Mouse (Mus musculus) stomach, postnatal 0 days (tissue): ENCODE measurements at regions not wholly inside any gene's neighbourhood (a gene's known extent, or its start where the extent isn't known, plus 50 kb on each side); places are given as distances from the start of the nearest gene placed in this dataset.

Experiments
- ATAC-seq: fragments of 200-750 bp; cut with Nextera tagmentation; 2 replicates; pipeline ENCODE4 v1.8.0; 2017; ENCODE audit not compliant: low FRiP score, low TSS enrichment
- DNase-seq: peaks from one replicate; pipeline ENCODE4 v3.0.0-alpha.2; 2016; ENCODE audit warnings: low spot score
- H3K27ac ChIP-seq: fragments of 300-500 bp; sonication (generic); replicated peaks from 2 replicates; pipeline ENCODE4 v1.5.1; 2014; ENCODE audit warnings: mild to moderate bottlenecking, control low read depth
- H3K27me3 ChIP-seq: fragments of 300-500 bp; sonication (generic); 2 replicates; pipeline ENCODE4 v1.6.1; 2014; ENCODE audit warnings: low read length; ENCODE audit not compliant: control insufficient read depth, insufficient read depth
- H3K36me3 ChIP-seq: fragments of 300-500 bp; sonication (generic); 2 replicates; pipeline ENCODE4 v1.6.1; 2014; ENCODE audit warnings: low read length, mixed read lengths; ENCODE audit not compliant: control insufficient read depth, insufficient read depth
- H3K4me1 ChIP-seq: fragments of 300-500 bp; sonication (generic); replicated peaks from 2 replicates; pipeline ENCODE4 v1.6.1; 2014; ENCODE audit warnings: antibody characterized with exemption; ENCODE audit not compliant: control insufficient read depth, insufficient read depth
- H3K4me2 ChIP-seq: fragments of 300-500 bp; sonication (generic); replicated peaks from 2 replicates; pipeline ENCODE4 v1.6.1; 2014; ENCODE audit warnings: low read depth, mild to moderate bottlenecking, control low read depth, moderate library complexity
- H3K4me3 ChIP-seq: fragments of 300-500 bp; sonication (generic); 2 replicates; pipeline ENCODE4 v1.5.1; 2014; ENCODE audit warnings: low read depth, low read length, control low read depth
- H3K9ac ChIP-seq: fragments of 300-500 bp; sonication (generic); 2 replicates; pipeline ENCODE4 v1.6.1; 2014; ENCODE audit warnings: mild to moderate bottlenecking, low read length, control low read depth, mixed read lengths
- H3K9me3 ChIP-seq: fragments of 300-500 bp; sonication (generic); 2 replicates; pipeline ENCODE4 v1.6.1; 2016; ENCODE audit warnings: low read length; ENCODE audit not compliant: control insufficient read depth
- CTCF ChIP-seq: IDR thresholded peaks from 2 replicates; pipeline ENCODE4 v1.5.1; 2016; ENCODE audit warnings: antibody characterized with exemption, low read depth, mild to moderate bottlenecking, moderate library complexity
- EP300 ChIP-seq: optimal IDR thresholded peaks from 2 replicates; pipeline ENCODE3; 2016; ENCODE audit warnings: antibody characterized with exemption
- WGBS: fragments of 180-500 bp; shearing (Covaris S2); extraction: QIAGEN DNeasy Blood & Tissue Kit; methylation state at CpG from one replicate; pipeline ENCODE4 v1.1.7; 2014; 5-methylcytosine and 5-hydroxymethylcytosine counted together

- WGBS, result 75% methylated on average over 1 of the region's 1 CpGs
- no peak for TF ChIP-seq EP300
- no peak for TF ChIP-seq CTCF
Measured at GRCm38 (mm10) chr16:84100444-84100843, 414.5 kb upstream of the A730009L09Rik start.

DNA sequence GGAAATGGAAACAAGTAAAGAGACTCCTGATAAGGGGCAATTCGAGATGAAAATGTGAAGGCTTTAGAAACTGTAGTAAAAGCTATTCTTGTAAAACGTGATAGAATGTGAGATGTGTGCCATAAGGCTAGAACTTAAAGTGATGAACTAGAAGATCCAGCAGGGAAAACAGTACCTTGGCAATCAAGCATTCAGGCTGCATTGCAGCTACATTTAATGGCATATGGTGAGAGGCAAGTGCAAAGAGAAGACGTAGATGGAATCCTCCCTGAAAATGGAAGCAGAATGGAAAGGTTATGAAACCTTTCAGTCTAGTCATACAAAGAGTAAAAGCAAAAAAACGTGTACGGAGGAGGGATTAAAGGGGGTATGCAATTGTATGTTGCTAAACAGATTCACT is 403.3 kb upstream of the A730009L09Rik start:
- H3K4me2 ChIP-seq, result no peak overlapping the region
- TF ChIP-seq CTCF (no peak), EP300 (no peak)
- DNase-seq (no peak), ATAC-seq (no peak)
- WGBS, result 64% methylated on average over 5 of the region's 5 CpGs
- no peaks in the 10 kb centered on the region for H3K4me1 ChIP-seq
- H3K27ac ChIP-seq, result no peak overlapping the region
- H3K9me3 ChIP-seq, result no peaks in the 10 kb centered on the region
- H3K36me3 ChIP-seq, result no peaks in the 10 kb centered on the region
- no peak overlapping the region for H3K9ac ChIP-seq
- H3K4me3 ChIP-seq, result no peak overlapping the region
- no peaks in the 10 kb centered on the region for H3K27me3 ChIP-seq

More at GRCm38 (mm10) chr16:84100444-84100843, 414.5 kb upstream of the A730009L09Rik start:
- Histone ChIP-seq H3K9ac (no peak overlapping the region), H3K27me3 (no peaks in the 10 kb centered on the region), H3K4me3 (no peak overlapping the region), H3K9me3 (no peaks in the 10 kb centered on the region), H3K4me1 (no peaks in the 10 kb centered on the region), H3K4me2 (no peak overlapping the region), H3K27ac (no peak overlapping the region), H3K36me3 (no peaks in the 10 kb centered on the region)
- ATAC-seq (no peak), DNase-seq (no peak)

DNA sequence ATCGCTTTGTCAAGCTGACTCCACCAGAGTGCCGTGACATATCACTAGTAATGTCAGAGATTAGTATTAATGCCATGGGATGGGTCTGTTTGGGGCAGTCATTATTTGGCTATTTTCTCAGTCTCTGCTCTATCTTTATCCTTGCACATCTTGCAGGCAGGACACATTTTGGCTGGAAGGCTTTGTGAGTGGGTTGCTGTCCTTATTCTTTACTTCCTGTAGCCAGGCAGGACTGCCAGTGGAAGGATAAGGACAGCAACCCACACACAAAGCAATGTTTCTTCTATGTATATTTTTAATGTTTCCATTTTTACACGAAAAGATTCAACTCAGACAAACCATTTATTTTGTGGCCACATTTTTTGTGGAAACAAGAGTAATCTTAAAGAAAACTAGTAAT is 397.4 kb upstream of the A730009L09Rik start:
- DNase-seq, result no peak
- no peak overlapping the region for H3K27ac ChIP-seq
- no peak for ATAC-seq
- H3K27me3 ChIP-seq, result no peaks in the 10 kb centered on the region
- no peaks in the 10 kb centered on the region for H3K4me1 ChIP-seq
- H3K36me3 ChIP-seq, result no peaks in the 10 kb centered on the region
- no peak overlapping the region for H3K4me3 ChIP-seq
- 72% methylated on average over 3 of the region's 3 CpGs for WGBS
- no peak overlapping the region for H3K9ac ChIP-seq
- TF ChIP-seq CTCF (no peak), EP300 (no peak)
- H3K4me2 ChIP-seq, result no peak overlapping the region
- H3K9me3 ChIP-seq, result no peaks in the 10 kb centered on the region

DNA sequence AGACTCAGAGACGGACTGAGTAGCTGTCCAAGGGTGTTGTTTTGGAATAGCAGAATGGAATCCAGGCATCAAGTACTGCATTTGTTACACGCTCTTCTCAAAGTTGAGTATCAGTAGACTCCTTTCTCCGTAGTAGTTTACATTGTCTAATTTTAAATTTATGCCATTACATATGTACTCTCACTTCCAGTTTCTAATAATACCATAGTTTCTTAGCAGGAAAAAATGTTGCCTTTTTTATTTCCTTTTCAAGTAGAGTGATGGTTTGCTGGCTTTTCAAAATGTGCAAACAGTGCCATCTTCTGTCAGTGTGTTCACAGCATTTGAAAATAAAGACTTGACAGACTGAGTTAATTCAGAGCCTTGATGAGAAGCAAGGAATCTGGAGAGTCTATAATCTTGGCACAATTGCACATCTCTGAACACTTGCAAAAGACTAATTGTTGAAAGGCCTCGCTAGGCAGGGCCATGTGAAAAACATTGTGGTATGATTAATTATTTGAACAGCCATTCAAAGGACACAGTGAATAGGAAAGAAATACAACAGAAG is 379.2 kb upstream of the A730009L09Rik start:
- no peak overlapping the region for H3K27ac ChIP-seq
- no peaks in the 10 kb centered on the region for H3K9me3 ChIP-seq
- H3K36me3 ChIP-seq, result no peaks in the 10 kb centered on the region
- no peak overlapping the region for H3K4me3 ChIP-seq
- no peak for DNase-seq
- TF ChIP-seq CTCF, result peak; percentile 62
- TF ChIP-seq EP300, result no peak
- WGBS, result 44% methylated on average over 4 of the region's 4 CpGs
- H3K27me3 ChIP-seq, result no peaks in the 10 kb centered on the region
- no peak overlapping the region for H3K4me2 ChIP-seq
- no peak overlapping the region for H3K9ac ChIP-seq
- H3K4me1 ChIP-seq, result no peaks in the 10 kb centered on the region
- no peak for ATAC-seq

DNA sequence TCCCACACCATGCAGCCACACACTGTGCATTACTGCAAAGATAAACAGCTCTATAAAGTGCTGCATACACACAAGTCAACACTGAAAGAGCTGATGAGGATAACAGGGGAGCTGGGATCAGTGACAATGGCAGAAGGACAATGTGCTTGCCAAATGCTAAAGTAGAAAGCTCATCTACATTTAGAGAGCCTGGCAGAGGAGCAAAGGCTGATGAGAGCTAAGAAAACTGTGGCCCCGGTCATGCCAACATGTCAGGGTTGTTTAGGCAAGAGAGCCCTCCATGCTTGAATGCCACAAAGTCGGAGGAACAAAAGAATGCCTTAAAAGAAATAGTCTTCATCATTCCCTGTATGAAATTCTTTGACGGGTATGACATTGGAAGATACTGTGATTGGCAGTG is 363.0 kb upstream of the A730009L09Rik start:
- Histone ChIP-seq H3K27ac (no peak overlapping the region), H3K36me3 (no peaks in the 10 kb centered on the region), H3K9ac (no peak overlapping the region), H3K9me3 (no peaks in the 10 kb centered on the region), H3K4me3 (no peak overlapping the region), H3K4me2 (no peak overlapping the region), H3K4me1 (no peaks in the 10 kb centered on the region), H3K27me3 (no peaks in the 10 kb centered on the region)
- DNase-seq (no peak), ATAC-seq (no peak)
- TF ChIP-seq CTCF, result no peak
- no peak for TF ChIP-seq EP300
- 82% methylated on average over 3 of the region's 3 CpGs for WGBS

DNA sequence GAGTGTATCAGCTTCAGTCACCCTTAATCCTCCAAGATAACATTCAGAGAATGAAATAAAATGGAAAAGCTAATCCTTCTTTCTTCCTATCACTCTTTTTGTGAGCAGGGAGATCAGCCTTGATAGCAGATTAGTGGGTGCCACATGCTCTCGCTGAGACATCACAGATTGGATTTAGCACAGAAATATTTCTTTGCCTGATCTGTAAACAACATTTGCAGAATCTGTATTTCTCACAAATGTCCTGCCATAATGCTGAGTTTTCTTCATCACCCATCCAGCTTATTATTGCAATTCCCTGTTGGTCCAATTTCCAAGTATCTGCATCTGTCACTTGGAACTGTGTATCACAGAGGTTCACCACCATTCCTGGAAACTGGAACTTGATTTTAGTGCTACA is 342.8 kb upstream of the A730009L09Rik start:
- Histone ChIP-seq H3K4me1 (no peaks in the 10 kb centered on the region), H3K9ac (no peak overlapping the region), H3K4me2 (no peak overlapping the region), H3K9me3 (no peaks in the 10 kb centered on the region), H3K36me3 (no peaks in the 10 kb centered on the region), H3K27me3 (no peaks in the 10 kb centered on the region), H3K4me3 (no peak overlapping the region), H3K27ac (no peak overlapping the region)
- ATAC-seq (no peak), DNase-seq (no peak)
- WGBS, result 55% methylated on average over 1 of the region's 1 CpGs
- TF ChIP-seq CTCF (no peak), EP300 (no peak)
